Mouse (Mus musculus) lung, embryonic 14.5 days (tissue): ENCODE measurements around the gene Hoxa10. TPM values are rescaled to one million over a fixed set of nuclear protein-coding genes. Genes with fewer than 3 reads are reported as not detected.

Source experiments
- ATAC-seq: fragments of 200-750 bp; cut with Nextera tagmentation; 2 replicates; pipeline ENCODE4 v1.8.0; 2017; ENCODE audit warnings: mild to moderate bottlenecking, moderate TSS enrichment, moderate library complexity; ENCODE audit not compliant: insufficient read depth
- DNase-seq: peaks from one replicate; pipeline ENCODE4 v3.0.0-alpha.2; 2015
- H3K27ac ChIP-seq: fragments of 300-500 bp; sonication (generic); 2 replicates; pipeline ENCODE4 v1.5.1; 2014; ENCODE audit warnings: low read depth, mild to moderate bottlenecking, moderate library complexity
- H3K27me3 ChIP-seq: fragments of 300-500 bp; sonication (generic); 2 replicates; pipeline ENCODE4 v1.6.1; 2014; ENCODE audit warnings: low read length, control low read depth; ENCODE audit not compliant: insufficient read depth
- H3K36me3 ChIP-seq: fragments of 300-500 bp; sonication (generic); 2 replicates; pipeline ENCODE4 v1.6.1; 2014; ENCODE audit warnings: control low read depth; ENCODE audit not compliant: insufficient read depth
- H3K4me1 ChIP-seq: fragments of 300-500 bp; sonication (generic); 2 replicates; pipeline ENCODE4 v1.6.1; 2014; ENCODE audit warnings: antibody characterized with exemption, control low read depth; ENCODE audit not compliant: insufficient read depth
- H3K4me2 ChIP-seq: fragments of 300-500 bp; sonication (generic); 2 replicates; pipeline ENCODE4 v1.6.1; 2014; ENCODE audit warnings: mild to moderate bottlenecking
- H3K4me3 ChIP-seq: fragments of 300-500 bp; sonication (generic); 2 replicates; pipeline ENCODE4 v1.5.1; 2014; ENCODE audit warnings: low read depth, low read length
- H3K9ac ChIP-seq: fragments of 300-500 bp; sonication (generic); 2 replicates; pipeline ENCODE4 v1.6.1; 2014
- H3K9me3 ChIP-seq: fragments of 300-500 bp; sonication (generic); 2 replicates; pipeline ENCODE4 v1.6.1; 2016; ENCODE audit warnings: low read depth, low read length, control low read depth
- CTCF ChIP-seq: IDR thresholded peaks from 2 replicates; pipeline ENCODE4 v1.5.1; 2016; ENCODE audit warnings: antibody characterized with exemption, low read depth
- WGBS: fragments of 180-500 bp; shearing (Covaris S2); extraction: QIAGEN DNeasy Blood & Tissue Kit; methylation state at CpG from one replicate; pipeline ENCODE4 v1.1.7; 2014; 5-methylcytosine and 5-hydroxymethylcytosine counted together
- polyA plus RNA-seq: library from polyadenylated mRNA; unstranded; fragments of >200 nt; fragmentation: Nextera tagmentation; extraction: Ambion mirVana; gene quantifications from 2 replicates; pipeline ENCODE4 v1.2.1, GENCODE M21; 2014

The Hoxa10 gene
- polyA plus RNA-seq, 1 experiment from 2014 or later = not detected

- ATAC-seq (no peak), DNase-seq (peak; percentile 49)
- peak overlapping the region; percentile 40 for H3K9ac ChIP-seq
- H3K27ac ChIP-seq = peak overlapping the region; percentile 85; the same call in 1 of the 2 replicates
- peaks cover 95% of the 10 kb centered on the region for H3K27me3 ChIP-seq
- H3K4me2 ChIP-seq = peak overlapping the region; percentile 87
- TF ChIP-seq CTCF = no peak
- 4% methylated on average over 22 of the region's 22 CpGs for WGBS
- H3K36me3 ChIP-seq = no peaks in the 10 kb centered on the region
- 0 out of 2 replicates have a peak, but pooled peaks cover 3% of the 10 kb centered on the region for H3K4me1 ChIP-seq
- no peaks in the 10 kb centered on the region for H3K9me3 ChIP-seq
- H3K4me3 ChIP-seq = peak overlapping the region; percentile 43
These were observed 28.0 kb downstream of the Hoxa10 start for GRCm38 (mm10) chr6:52212556-52213118.

- ATAC-seq (no peak), DNase-seq (no peak)
- Histone ChIP-seq H3K9ac (peak overlapping the region; percentile 40), H3K36me3 (no peaks in the 10 kb centered on the region), H3K9me3 (no peaks in the 10 kb centered on the region), H3K4me2 (peak overlapping the region; percentile 87), H3K27ac (0 out of 2 replicates have a peak overlapping the region, but pooled peaks have one; percentile 50), H3K4me1 (0 out of 2 replicates have a peak, but pooled peaks cover 3% of the 10 kb centered on the region), H3K4me3 (peak overlapping the region; percentile 43), H3K27me3 (peaks cover 92% of the 10 kb centered on the region)
- WGBS = 6% methylated on average over 13 of the region's 13 CpGs
- no peak for TF ChIP-seq CTCF
These were observed 28.7 kb downstream of the Hoxa10 start for GRCm38 (mm10) chr6:52211961-52212360.

- Histone ChIP-seq H3K4me3 (peak overlapping the region; percentile 43), H3K27me3 (peaks cover 91% of the 10 kb centered on the region), H3K9me3 (no peaks in the 10 kb centered on the region), H3K4me1 (0 out of 2 replicates have a peak, but pooled peaks cover 3% of the 10 kb centered on the region), H3K9ac (peak overlapping the region; percentile 40), H3K4me2 (peak overlapping the region; percentile 87), H3K36me3 (no peaks in the 10 kb centered on the region), H3K27ac (peak overlapping the region; percentile 58; the same call in 1 of the 2 replicates)
- 3% methylated on average over 37 of the region's 37 CpGs for WGBS
- ATAC-seq = peak; percentile 16
- peak; percentile 78 for TF ChIP-seq CTCF
- peak; percentile 95 for DNase-seq
These were observed 29.3 kb downstream of the Hoxa10 start for GRCm38 (mm10) chr6:52211170-52211935.

- Histone ChIP-seq H3K27me3 (peaks cover 90% of the 10 kb centered on the region), H3K9ac (peak overlapping the region; percentile 64), H3K9me3 (no peaks in the 10 kb centered on the region), H3K4me1 (0 out of 2 replicates have a peak, but pooled peaks cover 3% of the 10 kb centered on the region), H3K4me3 (peak overlapping the region; percentile 90), H3K27ac (peak overlapping the region; percentile 89; the same call in 1 of the 2 replicates), H3K36me3 (0 out of 2 replicates have a peak, but pooled peaks cover 5% of the 10 kb centered on the region), H3K4me2 (peak overlapping the region; percentile 87)
- WGBS = 30% methylated on average over 12 of the region's 12 CpGs
- no peak for TF ChIP-seq CTCF
- DNase-seq = no peak
- ATAC-seq = no peak
These were observed 31.0 kb downstream of the Hoxa10 start for GRCm38 (mm10) chr6:52209685-52210046.

- DNase-seq (no peak), ATAC-seq (no peak)
- Histone ChIP-seq H3K27me3 (peaks cover 90% of the 10 kb centered on the region), H3K9me3 (no peaks in the 10 kb centered on the region), H3K4me1 (0 out of 2 replicates have a peak, but pooled peaks cover 3% of the 10 kb centered on the region), H3K27ac (peak overlapping the region; percentile 89), H3K9ac (peak overlapping the region; percentile 64), H3K36me3 (0 out of 2 replicates have a peak, but pooled peaks cover 5% of the 10 kb centered on the region), H3K4me2 (peak overlapping the region; percentile 87), H3K4me3 (peak overlapping the region; percentile 90)
- 17% methylated on average over 18 of the region's 18 CpGs for WGBS
- TF ChIP-seq CTCF = no peak
These were observed 31.6 kb downstream of the Hoxa10 start for GRCm38 (mm10) chr6:52208868-52209684.

- Histone ChIP-seq H3K27ac (peak within 1 kb of the TSS; percentile 89), H3K27me3 (peaks cover 90% of the 10 kb centered on the region), H3K4me1 (0 out of 2 replicates have a peak, but pooled peaks cover 3% of the 10 kb centered on the region), H3K9ac (peak within 1 kb of the TSS; percentile 100), H3K4me2 (peak within 1 kb of the TSS; percentile 87), H3K36me3 (peaks cover 7% of the 10 kb centered on the region; the same call in 1 of the 2 replicates), H3K4me3 (peak within 1 kb of the TSS; percentile 90), H3K9me3 (no peaks in the 10 kb centered on the region)
- ATAC-seq (no peak), DNase-seq (peak; percentile 88)
- no peak for TF ChIP-seq CTCF
- WGBS = 1% methylated on average over 47 of the region's 47 CpGs
These were observed 32.4 kb downstream of the Hoxa10 start, which contains the start of gene Hoxa6 for GRCm38 (mm10) chr6:52208072-52208867. Gene Hoxa6 (minus strand): TSS chr6:52208722.
